Mouse (Mus musculus) heart, postnatal 0 days (tissue): ENCODE results near the gene Mrpl20.

Experiments used
- CTCF ChIP-seq: IDR thresholded peaks from 2 replicates; pipeline ENCODE4 v1.5.1; 2016; ENCODE audit warnings: antibody characterized with exemption, control low read depth, low read depth
- EP300 ChIP-seq: IDR thresholded peaks from 2 replicates; pipeline ENCODE4 v1.6.1; 2016; ENCODE audit warnings: antibody characterized with exemption, low read depth

GRCm38 (mm10) chr4:155859318-155859717, 56.6 kb downstream of the Mrpl20 start:
- TF ChIP-seq CTCF = no peak
- peak; percentile 25; the same call in 1 of the 2 replicates for TF ChIP-seq EP300
